Mouse (Mus musculus) heart, adult 2 months (tissue): Measurements from ENCODE around the gene Rap1b.

Experiments used
- CTCF ChIP-seq: fragments of 200-600 bp; IDR thresholded peaks from 2 replicates; pipeline ENCODE4 v1.8.1; 2022; ENCODE audit warnings: antibody characterized with exemption, mild to moderate bottlenecking, moderate library complexity
- POLR2A ChIP-seq: fragments of 200-500 bp; IDR thresholded peaks from 2 replicates; pipeline ENCODE4 v1.6.1; 2011; ENCODE audit warnings: mild to moderate bottlenecking, low read depth, low read length, control low read depth; ENCODE audit not compliant: insufficient read depth

- no peak for TF ChIP-seq POLR2A
- TF ChIP-seq CTCF, result no peak
Measured at GRCm38 (mm10) chr10:117777103-117777470, 68.7 kb downstream of the Rap1b start.
